Mouse (Mus musculus): ENCODE measurements around the gene Sh3rf1.

- TF ChIP-seq CEBPB (IDR thresholded peaks at IDR 0.05; ENCODE audit: low read depth) (no peak), USF1 (IDR thresholded peaks at IDR 0.05; ENCODE audit: low read depth) (no peak), CTCF (IDR thresholded peaks at IDR 0.05; ENCODE audit: control insufficient read depth, insufficient read depth, insufficient read length) (no peak), MYOG (IDR thresholded peaks at IDR 0.05; ENCODE audit: control insufficient read depth, extremely low read depth, insufficient read length) (no peak)
Observed at GRCm38 (mm10) chr8:61270541-61270940, 46.9 kb downstream of the Sh3rf1 start.

All from C2C12 (cell line).